Mouse (Mus musculus): Measurements from ENCODE around the gene Gm38431. TPM values are rescaled to one million over a fixed set of nuclear protein-coding genes. Genes with fewer than 3 reads are reported as not detected.

Gene Gm38431
- total and polyA plus RNA-seq, 3 experiments, result 1.1 to 30.5 (median 9.8) TPM

GRCm38 (mm10) chr9:21105760-21106564 is 14.2 kb upstream of the Gm38431 start:
- Histone ChIP-seq H3K4me1 (ENCODE audit: control insufficient read depth in 1 of 2, insufficient read depth in 2 of 2) (peaks cover 19 to 49% of the 10 kb centered on the region in 2 experiments), H3K9me3 (replicated peaks; ENCODE audit: low read length) (no peaks in the 10 kb centered on the region), H3K79me2 (replicated peaks; ENCODE audit: control insufficient read depth, extremely low read depth, insufficient read depth, poor library complexity, severe bottlenecking) (no peaks in the 10 kb centered on the region), H3K4me2 (ENCODE audit: insufficient read depth, low read depth, poor library complexity, severe bottlenecking) (no peak overlapping the region), H3K9ac (ENCODE audit: insufficient read depth, low read depth) (no peak overlapping the region), H3K27me3 (replicated peaks) (no peaks in the 10 kb centered on the region), H3K36me3 (replicated peaks in 1 of 2; ENCODE audit: control insufficient read depth in 1 of 2, insufficient read depth in 1 of 2, low read length in 1 of 2) (peaks cover 65 to 83% of the 10 kb centered on the region in 2 experiments), H3K4me3 (replicated peaks in 1 of 3; ENCODE audit: low read depth in 2 of 3, low read length in 2 of 3, poor library complexity in 1 of 3) (no peak overlapping the region), H3K27ac (ENCODE audit: insufficient read depth, low read depth) (no peak overlapping the region)
- in situ Hi-C loops (cut with MboI; ENCODE audit: low pct_ligation_motif_present, low pct_unique_long_range_greater_than_20kb, low sequenced_read_pairs), result no loop called here
- TF ChIP-seq KAT2A (IDR thresholded peaks at IDR 0.05; ENCODE audit: insufficient replicate concordance, low read length) (no peak), MYC (IDR thresholded peaks at IDR 0.05; ENCODE audit: low read depth, low read length) (no peak), E2F4 (IDR thresholded peaks at IDR 0.05; ENCODE audit: insufficient replicate concordance, low read depth, low read length) (no peak), UBTF (IDR thresholded peaks at IDR 0.05; ENCODE audit: low read depth, low read length) (no peak), MAFK (IDR thresholded peaks at IDR 0.05; ENCODE audit: insufficient replicate concordance, low read length) (no peak), MXI1 (IDR thresholded peaks at IDR 0.05; ENCODE audit: low read depth, low read length) (no peak), CTCF (conservative IDR thresholded peaks at IDR 0.05 in 1 of 2, IDR thresholded peaks at IDR 0.05 in 1 of 2; ENCODE audit: low read depth in 2 of 2, low read length in 2 of 2) (no peak), ZNF384 (IDR thresholded peaks at IDR 0.05; ENCODE audit: low read depth, low read length) (no peak)
- DNase-seq (ENCODE audit: extremely low read depth), result no peak
- dilution Hi-C loops (cut with MboI; ENCODE audit: extremely low pct_ligation_motif_present, extremely low pct_unique_long_range_greater_than_20kb, low sequenced_read_pairs), result no loop called here

- H3K4me2 ChIP-seq (ENCODE audit: insufficient read depth, low read depth, poor library complexity, severe bottlenecking), result no peak overlapping the region
- no peaks in the 10 kb centered on the region for H3K27me3 ChIP-seq (replicated peaks)
- H3K4me3 ChIP-seq (replicated peaks in 1 of 3; ENCODE audit: low read depth in 2 of 3, low read length in 2 of 3, poor library complexity in 1 of 3), result no peak overlapping the region
- in situ Hi-C loops (cut with MboI; ENCODE audit: low pct_ligation_motif_present, low pct_unique_long_range_greater_than_20kb, low sequenced_read_pairs), result no loop called here
- peaks cover 54 to 72% of the 10 kb centered on the region in 2 experiments for H3K36me3 ChIP-seq (replicated peaks in 1 of 2; ENCODE audit: control insufficient read depth in 1 of 2, insufficient read depth in 1 of 2, low read length in 1 of 2)
- H3K4me1 ChIP-seq (ENCODE audit: control insufficient read depth in 1 of 2, insufficient read depth in 2 of 2), result peaks cover 23 to 61% of the 10 kb centered on the region in 2 experiments
- H3K9me3 ChIP-seq (replicated peaks; ENCODE audit: low read length), result no peaks in the 10 kb centered on the region
- H3K9ac ChIP-seq (ENCODE audit: insufficient read depth, low read depth), result no peak overlapping the region
- no peak for DNase-seq (ENCODE audit: extremely low read depth)
- dilution Hi-C loops (cut with MboI; ENCODE audit: extremely low pct_ligation_motif_present, extremely low pct_unique_long_range_greater_than_20kb, low sequenced_read_pairs), result no loop called here
- H3K79me2 ChIP-seq (replicated peaks; ENCODE audit: control insufficient read depth, extremely low read depth, insufficient read depth, poor library complexity, severe bottlenecking), result no peaks in the 10 kb centered on the region
- TF ChIP-seq MEF2A (IDR thresholded peaks at IDR 0.05; ENCODE audit: borderline replicate concordance, low read depth, low read length) (peak; percentile 82; the same call in 1 of the 2 replicates), MAFK (IDR thresholded peaks at IDR 0.05; ENCODE audit: insufficient replicate concordance, low read length) (no peak), BHLHE40 (IDR thresholded peaks at IDR 0.05; ENCODE audit: low read depth, low read length) (peak; percentile 73), EP300 (IDR thresholded peaks at IDR 0.05; ENCODE audit: low read length) (peak; percentile 34; the same call in 1 of the 2 replicates), ZMIZ1 (IDR thresholded peaks at IDR 0.05; ENCODE audit: low read depth, low read length) (no peak), ZC3H11A (IDR thresholded peaks at IDR 0.05; ENCODE audit: low read depth, low read length) (no peak), ELF1 (IDR thresholded peaks at IDR 0.05; ENCODE audit: low read depth, low read length) (peak; percentile 47; the same call in 1 of the 2 replicates), TCF12 (IDR thresholded peaks at IDR 0.05; ENCODE audit: low read depth, low read length) (0 out of 2 replicates have a peak, but pooled peaks have one; percentile 52), NELFE (IDR thresholded peaks at IDR 0.05; ENCODE audit: low read depth, low read length) (no peak), CHD2 (IDR thresholded peaks at IDR 0.05; ENCODE audit: low read length) (no peak), CTCF (conservative IDR thresholded peaks at IDR 0.05 in 1 of 2, IDR thresholded peaks at IDR 0.05 in 1 of 2; ENCODE audit: low read depth in 2 of 2, low read length in 2 of 2) (no peak)
- peak overlapping the region; percentile 72 for H3K27ac ChIP-seq (ENCODE audit: insufficient read depth, low read depth)
Measured at GRCm38 (mm10) chr9:21104814-21105213, 13.0 kb upstream of the Gm38431 start.
